Mouse (Mus musculus) layer of hippocampus, postnatal 14 days (tissue): Measurements from ENCODE around the gene Ptprm. TPM values are rescaled to one million over a fixed set of nuclear protein-coding genes. Genes with fewer than 3 reads are reported as not detected.
A peak's percentile ranks its signal among the peaks of the same experiment; 100 is the strongest.

ENCODE experiments used
- DNase-seq, 2 experiments: peaks; one replicate each; pipeline ENCODE4 v3.0.0; 2021 to 2022; ENCODE audit warnings: low spot score in 2 of 2, mixed read lengths in 1 of 2
- total RNA-seq, 2 experiments: library from RNA; stranded (reverse); gene quantifications; 2 replicates each; pipeline ENCODE4 v1.2.3; 2021

Ptprm gene
- total RNA-seq, 2 experiments from 2014 or later, result 27.7 TPM

- DNase-seq, result peak; percentile 12 to 36
Measured at GRCm38 (mm10) chr17:67290662-67291240, 63.5 kb downstream of the Ptprm start.

GRCm38 (mm10) chr17:67287501-67287900, 66.8 kb downstream of the Ptprm start:
- peak in 1 of 2 experiments; percentile 51 for DNase-seq

GRCm38 (mm10) chr17:67281640-67282170, 72.6 kb downstream of the Ptprm start:
- DNase-seq, result no peak

DNA sequence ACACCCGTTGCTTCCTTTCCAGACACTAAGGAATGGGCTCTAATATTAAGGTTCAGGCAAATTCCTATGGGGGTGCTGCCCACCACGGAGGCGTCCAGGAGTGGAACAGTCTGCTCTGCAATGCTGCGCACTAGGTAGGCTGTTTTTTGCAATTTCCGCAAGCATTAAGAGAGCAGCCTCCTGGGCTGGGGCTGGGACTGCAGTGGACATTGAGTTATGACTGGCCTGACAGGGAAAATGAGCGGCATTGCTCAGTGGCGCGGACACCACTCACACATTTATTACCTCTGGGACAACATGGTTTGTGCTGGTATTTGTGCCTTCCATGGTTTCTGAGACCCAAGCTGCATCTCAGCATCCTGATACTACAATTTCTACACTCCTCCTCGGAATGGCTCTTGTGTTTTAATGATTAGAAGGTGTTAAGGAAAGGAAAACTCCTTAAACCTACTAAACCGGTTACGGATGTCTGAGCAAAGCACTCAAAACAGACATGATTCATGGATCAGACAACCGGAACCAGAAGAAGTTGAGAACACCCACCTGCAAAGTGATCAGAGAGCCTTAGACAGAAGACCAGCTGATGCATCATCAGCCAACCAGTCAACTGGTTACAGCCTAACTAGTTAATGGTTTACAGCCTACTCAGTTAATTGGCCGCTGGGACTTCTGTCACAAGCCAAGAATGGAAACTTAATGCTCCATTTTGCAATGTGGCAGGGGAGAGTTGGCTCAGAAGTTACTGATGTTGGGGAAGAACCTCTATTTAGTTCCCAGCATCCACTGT, 76.9 kb downstream of the Ptprm start:
- DNase-seq, result no peak

- peak; percentile 73 to 76 for DNase-seq
Measured at GRCm38 (mm10) chr17:67274531-67275094, 79.6 kb downstream of the Ptprm start.

DNA sequence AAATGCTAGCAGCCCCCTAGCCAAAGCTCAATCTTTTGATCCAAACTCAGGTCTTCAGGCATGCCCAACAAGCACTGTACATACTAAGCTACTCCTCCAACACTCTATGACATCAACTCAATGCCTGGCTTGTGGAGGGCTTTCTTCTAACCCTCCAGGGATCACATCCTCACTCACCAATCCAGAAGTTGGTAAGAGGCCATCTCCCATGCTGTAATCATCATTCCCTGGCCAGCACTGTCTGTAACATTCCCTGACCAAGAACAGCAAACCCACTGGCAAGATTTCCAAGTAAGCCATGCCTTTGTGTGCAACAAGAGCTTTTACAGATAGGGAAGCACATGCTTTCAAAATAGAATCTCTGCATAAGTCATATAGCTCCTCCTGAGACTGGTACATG, 81.3 kb downstream of the Ptprm start:
- no peak for DNase-seq

GRCm38 (mm10) chr17:67268475-67269080, 85.7 kb downstream of the Ptprm start:
- no peak for DNase-seq

DNA sequence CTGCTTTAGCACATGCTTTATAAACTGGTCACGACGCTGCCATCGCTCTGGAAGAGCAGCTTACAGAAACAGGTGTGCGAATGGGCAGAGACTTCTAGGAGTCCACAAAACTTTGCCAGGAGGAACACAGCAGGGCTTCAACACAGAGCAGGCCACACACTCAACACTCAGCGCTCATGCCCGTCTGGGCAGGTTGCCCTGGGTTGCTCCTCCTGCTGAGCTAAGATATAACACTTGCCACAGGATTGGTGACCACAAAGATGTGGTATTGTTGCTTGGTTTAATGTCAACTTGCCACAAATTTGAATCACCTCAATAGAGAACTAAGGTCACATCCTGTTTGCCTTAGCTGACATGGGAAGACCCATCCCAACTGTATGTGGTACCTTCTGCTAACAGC, 88.0 kb downstream of the Ptprm start:
- DNase-seq, result no peak

DNA sequence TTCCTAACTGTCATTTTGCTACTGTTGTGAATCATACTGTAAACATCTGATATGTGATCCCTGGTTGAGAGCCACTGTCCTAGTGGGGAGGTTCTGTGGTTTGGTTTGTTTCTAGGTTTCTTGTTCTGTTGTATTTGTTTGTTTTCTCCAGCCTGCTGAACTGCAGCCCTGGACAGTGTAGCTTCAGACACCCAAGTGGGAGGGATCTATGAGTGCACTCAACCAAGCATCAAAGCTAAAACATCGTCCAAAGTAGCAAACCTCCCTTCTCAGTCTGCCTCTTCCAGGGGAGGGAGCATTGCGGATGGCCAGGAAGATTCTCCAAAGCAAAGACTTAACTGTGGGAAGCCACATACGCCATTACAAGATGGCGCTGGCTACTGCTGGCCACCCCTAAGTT, 88.7 kb downstream of the Ptprm start:
- no peak for DNase-seq

GRCm38 (mm10) chr17:67264716-67265115, 89.5 kb downstream of the Ptprm start:
- no peak for DNase-seq

DNA sequence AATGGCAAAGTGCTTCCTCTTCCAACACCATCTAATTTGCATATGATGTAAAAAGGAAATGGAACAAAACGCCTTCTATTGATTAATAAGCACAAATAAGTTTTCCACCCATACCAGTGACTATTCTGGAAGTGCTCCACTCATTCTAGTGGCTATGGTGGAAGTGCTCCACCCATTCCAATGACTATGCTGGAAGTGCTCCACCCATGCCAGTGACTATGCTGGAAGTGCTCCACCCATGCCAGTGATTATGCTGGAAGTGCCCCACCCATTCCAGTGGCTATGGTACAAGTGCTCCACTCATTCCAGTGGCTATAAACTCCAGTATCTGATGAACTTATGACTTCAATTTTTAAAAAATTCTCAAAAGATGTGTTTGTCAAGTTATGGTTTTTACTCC, 91.2 kb downstream of the Ptprm start:
- DNase-seq, result no peak

- no peak for DNase-seq
Measured at GRCm38 (mm10) chr17:67260016-67260415, 94.2 kb downstream of the Ptprm start.

DNA sequence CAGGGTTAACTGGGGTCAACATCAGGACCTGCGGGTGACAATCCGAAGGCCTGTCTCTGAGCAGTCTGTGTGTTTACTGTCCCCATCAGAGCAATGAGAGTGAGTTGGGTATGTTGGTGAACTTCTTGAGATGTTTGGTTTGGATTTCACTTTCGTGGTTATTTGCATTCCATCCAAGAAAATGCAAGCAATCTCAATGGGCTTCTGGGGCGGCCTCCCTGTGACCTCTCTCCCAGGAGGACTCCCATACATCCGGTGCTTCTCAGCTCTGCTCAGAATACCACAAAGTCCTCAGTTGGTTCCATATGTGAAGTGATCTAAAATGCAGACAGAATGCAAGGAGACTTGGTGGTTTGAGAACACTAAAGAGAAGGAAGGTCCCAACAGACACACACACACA, 96.5 kb downstream of the Ptprm start:
- DNase-seq, result no peak

GRCm38 (mm10) chr17:67256171-67256570, 98.1 kb downstream of the Ptprm start:
- DNase-seq, result no peak

DNA sequence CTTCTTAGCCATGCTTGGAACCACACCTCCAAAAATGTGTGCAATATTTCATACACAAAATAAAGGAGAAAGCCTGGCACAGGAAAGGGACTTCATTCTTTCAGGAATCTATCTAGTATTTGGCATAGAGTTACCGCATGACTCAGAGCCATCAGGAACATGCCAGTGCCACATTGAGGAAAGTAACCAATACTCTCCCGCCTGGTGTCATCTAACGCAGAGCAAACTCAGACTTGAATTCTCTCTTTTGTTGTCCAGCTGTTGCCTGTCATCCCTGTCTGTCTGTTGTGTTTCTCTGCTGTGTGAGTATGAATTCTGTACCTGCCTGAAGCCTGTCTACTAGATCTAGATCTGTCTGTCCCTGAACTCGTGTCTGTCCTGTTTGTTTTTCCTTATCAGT, 100.8 kb downstream of the Ptprm start:
- DNase-seq, result no peak

GRCm38 (mm10) chr17:67252992-67253391, 101.3 kb downstream of the Ptprm start:
- no peak for DNase-seq

- no peak for DNase-seq
Measured at GRCm38 (mm10) chr17:67245273-67245875, 108.9 kb downstream of the Ptprm start.

DNA sequence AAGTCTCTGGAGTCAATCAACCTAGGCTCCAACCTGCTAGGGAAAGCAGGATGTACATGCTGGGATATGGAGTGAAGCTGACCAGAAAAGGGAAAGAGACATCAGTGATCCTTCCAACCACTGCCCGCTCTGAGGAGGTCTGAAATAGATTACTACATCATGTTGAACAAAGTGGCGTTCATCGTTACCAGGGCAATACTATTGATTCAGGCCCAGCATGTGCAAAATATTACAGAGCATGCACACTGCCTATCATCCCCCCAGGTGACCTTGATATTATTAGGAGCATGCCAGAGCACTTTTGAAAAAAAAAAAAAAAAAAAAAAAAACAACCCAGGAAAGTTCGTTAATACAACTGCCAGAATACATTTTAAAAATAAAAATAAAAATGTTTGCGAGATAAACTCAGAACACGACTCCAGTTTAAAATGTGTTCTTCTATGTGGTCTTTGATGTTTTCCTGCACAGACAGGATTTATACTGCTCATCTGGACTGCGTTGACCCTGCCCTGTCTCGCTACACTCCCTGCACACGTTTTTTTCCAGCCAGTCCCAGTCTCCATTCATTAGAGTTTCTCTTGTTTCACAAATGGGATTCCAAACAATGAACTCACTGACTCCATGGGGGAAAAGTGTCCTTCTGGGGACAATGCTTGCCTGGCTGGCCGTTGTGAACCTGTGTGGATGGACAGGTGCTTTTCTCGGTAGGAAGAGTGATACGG, 111.3 kb downstream of the Ptprm start:
- DNase-seq, result no peak

DNA sequence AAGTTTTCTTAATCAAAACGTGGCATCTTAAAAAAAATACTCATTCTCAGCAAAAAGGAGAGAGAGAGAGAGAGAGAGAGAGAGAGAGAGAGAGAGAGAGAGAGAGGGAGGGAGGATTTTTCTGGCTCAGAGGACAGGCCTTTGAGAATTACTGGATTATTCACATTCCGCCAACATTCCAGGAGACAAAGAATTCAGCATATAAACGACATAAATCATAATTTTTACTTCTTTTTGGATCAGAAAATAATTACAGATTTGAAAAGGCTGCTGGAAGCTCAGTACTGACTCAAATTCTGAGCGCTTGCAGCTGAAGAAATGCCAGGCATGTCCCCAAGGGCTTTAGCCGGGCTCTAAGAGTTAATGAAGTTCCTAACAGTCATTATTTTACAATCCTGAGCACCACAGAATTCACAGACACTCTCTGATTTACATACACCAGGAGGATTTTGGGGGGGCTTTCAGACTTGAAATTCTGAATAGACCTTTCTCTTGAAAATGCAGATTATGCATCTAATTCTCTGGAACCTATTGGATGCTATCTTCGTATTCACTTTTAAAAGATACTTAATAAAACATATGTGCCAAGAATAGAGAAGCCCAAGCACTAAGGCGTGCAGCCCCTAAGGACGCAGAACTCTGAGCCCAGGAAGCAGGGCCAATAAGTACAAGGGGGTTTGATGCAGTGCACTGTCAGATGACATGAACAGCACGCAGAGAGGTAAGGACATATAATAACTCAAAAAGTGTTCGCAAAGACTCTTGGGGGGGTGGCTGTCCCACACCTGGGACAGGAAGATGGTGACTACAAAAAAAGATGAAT, 112.1 kb downstream of the Ptprm start:
- no peak for DNase-seq

- DNase-seq, result no peak
Measured at GRCm38 (mm10) chr17:67238866-67239265, 115.4 kb downstream of the Ptprm start.
